Mouse (Mus musculus): ENCODE data around the gene Actg2.
A peak's percentile ranks its signal among the peaks of the same experiment; 100 is the strongest.

Gene Actg2

DNA sequence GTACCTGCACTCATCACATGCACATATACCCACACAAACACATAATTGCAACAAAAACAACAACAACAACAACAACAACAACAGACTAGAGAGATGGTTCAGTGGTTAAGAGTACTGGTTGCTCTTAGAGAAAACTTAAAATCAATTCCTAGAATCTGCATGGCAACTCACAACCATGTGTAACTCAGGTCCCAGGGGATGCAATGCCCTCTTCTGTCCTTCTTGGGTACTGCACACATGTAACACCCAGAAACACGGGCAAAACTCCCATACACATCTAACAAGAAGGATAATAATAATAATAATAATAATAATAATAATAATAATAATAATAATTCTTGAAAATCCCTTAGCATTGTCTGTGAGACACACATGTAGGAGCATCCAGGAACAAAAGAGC, 23.6 kb downstream of the Actg2 start:
- DNase-seq (ENCODE audit: low read depth): peak; percentile 86

- DNase-seq (ENCODE audit: low read depth): no peak
Measured at GRCm38 (mm10) chr6:83510210-83510609, 25.9 kb downstream of the Actg2 start.

- no peak for DNase-seq (ENCODE audit: low read depth)
Measured at GRCm38 (mm10) chr6:83509442-83509841, 26.6 kb downstream of the Actg2 start.

DNA sequence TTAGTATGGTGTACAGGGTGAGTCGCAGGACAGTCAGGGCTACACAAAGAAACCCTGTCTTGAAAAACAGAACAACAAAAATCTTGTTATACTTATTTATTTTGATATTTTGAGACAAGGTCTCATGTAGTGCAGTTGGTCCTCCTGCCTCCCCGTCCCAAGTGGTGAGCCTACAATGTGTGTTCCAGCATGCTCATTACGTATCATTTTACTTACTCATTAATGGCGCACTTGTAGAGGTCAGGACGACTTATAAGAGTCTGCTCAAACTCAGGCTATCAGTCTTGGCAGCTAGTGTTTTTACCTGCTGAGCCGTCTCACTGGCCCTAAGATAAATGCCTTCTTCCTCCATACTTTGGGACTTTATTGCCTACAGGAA, 28.9 kb downstream of the Actg2 start:
- no peak for DNase-seq (ENCODE audit: low read depth)

GRCm38 (mm10) chr6:83506258-83507167, 29.6 kb downstream of the Actg2 start, which contains the start of gene Dguok:
Gene Dguok, minus strand, starts transcription at chr6:83506969.
- DNase-seq (ENCODE audit: low read depth): peak; percentile 99

GRCm38 (mm10) chr6:83505554-83505953, 30.5 kb downstream of the Actg2 start:
- peak; percentile 32 for DNase-seq (ENCODE audit: low read depth)

- peak; percentile 46 for DNase-seq (ENCODE audit: low read depth)
Measured at GRCm38 (mm10) chr6:83503361-83503760, 32.7 kb downstream of the Actg2 start.

- peak; percentile 29 for DNase-seq (ENCODE audit: low read depth)
Measured at GRCm38 (mm10) chr6:83502656-83503055, 33.4 kb downstream of the Actg2 start.

GRCm38 (mm10) chr6:83501524-83502310, 34.3 kb downstream of the Actg2 start:
- DNase-seq (ENCODE audit: low read depth): no peak

- DNase-seq (ENCODE audit: low read depth): peak; percentile 58
Measured at GRCm38 (mm10) chr6:83500462-83500861, 35.6 kb downstream of the Actg2 start.

GRCm38 (mm10) chr6:83499078-83499477, 37.0 kb downstream of the Actg2 start:
- no peak for DNase-seq (ENCODE audit: low read depth)

DNA sequence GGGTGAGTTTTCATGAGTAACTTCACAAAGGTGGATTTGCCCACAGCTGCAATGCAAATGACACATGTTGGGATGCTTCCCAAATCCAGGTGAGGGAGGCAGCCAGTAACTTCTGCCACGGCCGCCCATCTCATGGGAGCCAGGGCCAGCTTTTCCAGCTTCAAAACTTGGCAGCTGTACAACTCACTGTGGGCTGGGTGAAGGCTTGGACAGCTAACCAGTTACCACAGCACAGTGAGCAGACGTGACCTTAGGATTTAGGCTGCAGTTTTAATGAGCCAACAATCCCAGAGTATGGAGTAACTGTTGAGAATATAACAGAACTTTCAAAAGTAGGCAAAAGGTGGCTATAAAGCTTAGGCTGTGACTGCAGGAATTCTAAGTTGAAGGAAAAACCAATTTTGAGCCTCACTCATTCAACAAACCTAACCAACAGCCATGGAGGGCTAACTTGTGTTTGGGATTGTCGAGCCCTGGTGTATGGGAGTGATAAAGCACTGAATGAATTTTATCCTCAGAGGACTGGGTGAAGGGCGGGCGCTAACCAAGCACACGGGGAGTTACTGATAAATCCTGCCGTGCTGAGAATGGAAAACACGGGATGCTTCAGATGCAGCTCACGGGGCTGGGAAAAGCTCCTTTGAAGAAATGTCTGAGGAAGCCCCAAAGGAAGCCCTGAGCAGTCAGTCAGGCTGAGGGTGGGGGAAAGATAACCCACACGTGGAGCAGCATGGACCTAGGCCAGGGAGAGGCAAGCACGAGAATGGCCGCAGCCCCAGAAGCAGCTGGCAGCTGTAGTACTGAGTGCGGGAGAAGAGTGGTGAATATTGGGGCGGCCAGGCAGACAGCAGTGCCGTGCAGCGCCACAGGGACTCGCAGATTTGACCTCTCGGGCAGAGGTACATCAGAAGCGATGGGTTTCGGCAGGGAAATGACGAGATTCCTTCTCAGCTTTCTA, 39.0 kb downstream of the Actg2 start:
- DNase-seq (ENCODE audit: low read depth): no peak

GRCm38 (mm10) chr6:83496009-83496752, 39.9 kb downstream of the Actg2 start:
- DNase-seq (ENCODE audit: low read depth): no peak

DNA sequence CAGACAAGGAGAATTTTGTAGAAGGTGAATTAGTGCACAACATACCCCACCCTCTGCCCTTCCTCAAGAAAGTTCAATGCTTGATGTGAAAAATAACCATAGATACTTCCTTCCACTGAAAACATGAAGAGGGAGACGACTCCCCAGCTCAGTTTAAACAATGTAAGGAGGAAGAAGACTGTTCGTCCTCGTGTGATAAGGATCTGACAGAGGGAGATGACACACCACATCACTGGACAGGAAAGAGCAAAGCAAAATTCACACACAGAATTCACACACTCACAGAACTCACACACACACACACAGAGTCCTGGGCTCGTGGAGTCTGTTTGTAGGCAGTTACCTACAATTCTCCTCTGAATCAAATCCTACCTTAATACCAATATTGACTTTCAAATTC, 45.4 kb downstream of the Actg2 start:
- no peak for DNase-seq (ENCODE audit: low read depth)

GRCm38 (mm10) chr6:83488200-83488599, 47.9 kb downstream of the Actg2 start:
- DNase-seq (ENCODE audit: low read depth): no peak

- no peak for DNase-seq (ENCODE audit: low read depth)
Measured at GRCm38 (mm10) chr6:83487298-83487697, 48.8 kb downstream of the Actg2 start.

- DNase-seq (ENCODE audit: low read depth): no peak
Measured at GRCm38 (mm10) chr6:83485854-83486253, 50.2 kb downstream of the Actg2 start.

DNA sequence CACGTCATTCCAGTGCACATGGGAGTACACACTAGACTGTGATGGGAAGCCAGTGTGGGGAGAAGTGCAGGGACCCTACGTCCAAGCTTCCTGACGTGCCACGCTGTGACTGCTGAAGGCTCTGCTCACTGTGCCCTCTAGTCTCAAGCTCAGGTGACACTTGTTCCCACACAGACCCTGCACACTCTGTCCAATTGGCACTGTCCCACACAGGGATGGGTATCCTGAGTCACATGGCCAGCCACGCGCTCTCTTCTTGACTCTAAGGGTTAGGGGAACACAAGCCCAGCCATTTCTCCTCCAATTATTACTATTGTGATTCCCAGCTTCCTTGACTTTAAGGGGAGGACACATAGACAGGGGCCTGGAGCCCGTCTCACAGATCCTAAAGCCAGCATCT, 52.3 kb downstream of the Actg2 start:
- no peak for DNase-seq (ENCODE audit: low read depth)

DNA sequence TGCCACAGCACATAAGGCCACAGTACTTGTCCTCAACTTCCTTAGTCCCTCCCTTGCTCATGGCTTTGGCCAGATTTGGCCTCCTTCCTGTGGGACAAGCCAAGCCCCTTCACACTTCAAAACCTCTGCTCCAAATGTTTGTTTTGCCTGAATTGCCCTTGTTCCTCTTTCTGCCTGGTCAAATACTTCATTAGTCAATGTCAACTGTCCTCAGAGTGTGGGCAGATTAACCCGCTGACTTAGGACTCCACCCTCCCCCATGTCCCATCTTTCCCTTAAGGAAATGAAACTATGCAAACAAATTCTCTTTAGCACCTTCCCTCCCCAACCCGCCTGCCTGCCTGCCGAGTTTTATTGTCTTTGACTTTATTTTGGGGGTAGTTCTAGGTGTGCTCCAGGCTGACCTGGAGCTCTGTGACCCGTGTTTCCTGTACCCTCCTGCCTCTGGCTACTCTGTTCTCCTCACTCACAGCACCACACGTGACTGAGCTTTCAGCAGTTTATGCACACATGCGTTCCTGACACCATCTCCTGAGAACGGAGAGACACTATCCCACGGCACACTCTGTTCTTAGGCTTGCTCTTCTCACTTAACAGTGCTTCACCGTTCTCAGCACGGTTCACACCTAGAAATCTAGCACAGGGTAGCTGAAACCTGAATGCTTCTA, 53.5 kb downstream of the Actg2 start:
- no peak for DNase-seq (ENCODE audit: low read depth)

DNA sequence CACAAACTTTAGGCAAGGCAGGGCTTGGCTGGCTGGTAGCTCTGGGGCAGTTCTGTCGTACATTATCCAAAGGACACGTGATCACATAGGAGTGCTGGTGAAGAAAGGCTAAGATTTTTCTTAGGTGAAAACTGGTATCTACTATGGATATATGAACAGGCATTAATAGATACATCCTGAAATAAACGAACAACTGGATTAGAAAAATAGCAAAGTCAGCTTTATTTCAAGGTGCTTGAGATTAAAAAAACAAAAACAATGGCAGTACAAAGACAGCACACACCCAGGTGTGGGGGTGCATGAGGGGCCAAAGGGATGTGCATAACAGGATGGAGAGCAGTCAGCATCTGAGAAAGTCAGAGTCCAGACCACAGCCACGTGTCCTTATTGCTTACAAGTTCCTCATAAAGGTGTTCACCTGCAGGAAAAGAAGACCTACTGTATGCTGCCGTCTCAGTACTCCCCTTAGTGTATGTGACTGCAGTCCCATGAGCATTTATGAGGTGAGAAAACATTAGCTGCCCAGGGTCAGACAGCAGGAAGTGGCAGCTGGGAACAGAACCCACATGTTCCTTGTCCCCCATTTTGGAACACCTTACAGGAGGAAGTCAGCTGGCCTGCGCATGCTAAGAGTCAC, 55.9 kb downstream of the Actg2 start:
- DNase-seq (ENCODE audit: low read depth): no peak
